Mouse (Mus musculus) CD4-positive, CD25-positive, alpha-beta regulatory T cell, adult 4 months (primary cell): ENCODE data around the gene Zfp423. TPM values are rescaled to one million over a fixed set of nuclear protein-coding genes. Genes with fewer than 3 reads are reported as not detected.

Experiments used
- ATAC-seq: one replicate; pipeline ENCODE4 v1.8.0; 2017
- polyA plus RNA-seq, 2 experiments: library from polyadenylated mRNA; unstranded; fragments of 100-300 nt; shearing (Covaris generic); gene quantifications; one replicate each; pipeline ENCODE4 v1.2.1; 2017

Zfp423 gene
- polyA plus RNA-seq, 2 experiments from 2014 or later = not detected

GRCm38 (mm10) chr8:87835411-87835821 is 124.0 kb downstream of the Zfp423 start:
- ATAC-seq = no peak

GRCm38 (mm10) chr8:87834656-87835055 is 124.7 kb downstream of the Zfp423 start:
- no peak for ATAC-seq

DNA sequence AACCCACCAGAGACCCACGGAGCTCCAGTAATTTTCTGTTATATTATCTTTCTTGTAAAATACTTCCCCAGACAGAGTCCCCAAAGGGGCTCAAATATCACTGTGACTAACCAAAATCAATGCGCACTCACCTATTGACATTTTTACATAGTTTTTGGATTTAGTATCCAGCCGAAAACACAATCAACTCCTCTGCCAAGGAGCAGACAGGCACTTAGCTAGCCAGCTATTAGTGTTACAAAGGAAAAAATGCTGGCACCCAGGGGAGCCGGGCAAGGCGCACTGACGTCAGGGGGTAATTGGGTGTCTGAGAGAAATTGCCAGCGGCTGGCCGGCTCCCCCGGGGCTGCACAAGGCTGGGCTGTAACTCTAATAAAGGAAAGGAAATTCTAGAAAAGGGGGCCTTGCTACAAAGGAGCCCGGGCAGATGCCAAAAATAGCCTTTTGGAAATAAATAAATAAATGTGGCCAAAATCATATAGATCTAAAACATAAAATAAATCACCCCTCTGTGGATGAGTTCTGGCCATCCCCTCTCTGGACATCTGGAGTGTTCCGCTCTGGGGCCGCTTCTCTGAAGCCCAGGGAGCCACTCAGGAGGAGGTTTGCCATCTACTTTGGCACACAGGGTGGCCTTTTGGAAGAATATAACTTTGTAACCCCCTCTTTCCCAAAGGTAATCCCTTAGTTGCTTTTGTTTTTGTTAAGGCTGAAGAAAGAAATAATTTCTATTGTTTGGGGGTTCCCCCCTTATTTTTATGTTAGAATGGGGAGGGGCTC is 125.4 kb downstream of the Zfp423 start:
- no peak for ATAC-seq

DNA sequence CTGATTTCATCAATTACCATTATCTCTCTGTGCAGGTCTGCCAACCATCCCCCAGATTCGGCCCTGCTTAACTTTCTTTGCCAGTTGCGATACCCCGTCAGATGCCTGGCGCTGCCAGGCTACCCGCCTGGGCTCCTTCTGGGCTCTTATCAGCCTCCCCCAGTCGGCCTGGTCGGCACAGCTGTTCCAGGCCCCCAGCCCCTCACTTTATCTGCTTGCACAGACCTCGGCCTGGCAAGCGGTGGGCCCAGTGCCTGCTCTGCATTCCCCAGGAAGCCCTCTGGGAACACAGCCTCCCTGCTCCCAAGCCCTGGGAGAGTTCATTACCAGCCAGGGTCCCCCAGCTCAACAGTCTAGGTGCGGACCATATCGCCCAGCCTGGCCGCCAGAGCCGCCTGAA is 126.1 kb downstream of the Zfp423 start:
- no peak for ATAC-seq

DNA sequence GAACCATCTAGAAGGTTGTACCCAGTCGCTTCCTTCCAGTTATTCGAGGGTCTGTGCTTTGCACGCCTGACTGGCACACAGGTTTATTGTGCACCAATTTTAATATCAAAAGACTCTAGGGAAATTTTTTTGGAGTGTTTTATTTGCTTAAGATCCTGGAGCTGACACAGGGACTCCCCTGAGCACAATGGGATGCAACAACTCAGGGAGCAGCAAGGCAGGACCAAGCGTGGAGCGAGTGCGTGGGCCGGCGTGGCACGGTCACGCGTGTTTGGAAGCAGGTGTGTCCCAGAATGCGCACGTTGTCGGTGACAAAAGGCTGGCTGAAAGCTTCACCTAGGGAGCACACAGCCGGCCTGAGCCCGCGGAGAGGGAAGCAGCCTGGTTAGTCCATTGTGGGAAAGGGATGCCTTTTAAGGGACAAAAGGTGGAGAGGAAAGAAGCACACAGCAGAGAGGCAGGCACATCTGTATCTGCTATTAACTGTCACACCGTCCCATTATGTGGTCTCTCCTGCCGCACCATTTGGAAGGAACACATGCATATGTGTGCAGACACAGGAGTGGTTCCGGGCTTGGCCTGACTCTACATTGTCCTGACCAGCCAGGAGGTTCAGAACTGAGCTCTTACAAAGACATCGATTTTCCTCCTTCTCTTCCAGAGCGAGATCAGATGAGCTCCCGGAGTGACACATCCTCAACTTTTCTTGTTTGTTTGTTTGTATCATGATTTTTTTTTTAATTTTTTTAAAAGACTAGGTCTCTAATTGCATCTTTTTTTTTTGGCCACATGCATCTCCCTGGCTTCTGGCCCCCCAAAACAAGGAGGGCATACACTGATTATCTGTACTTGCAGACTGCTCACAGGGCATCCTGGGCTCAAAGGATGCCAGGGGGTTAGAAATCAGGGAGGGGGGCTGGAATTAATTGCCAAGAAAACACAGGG is 126.7 kb downstream of the Zfp423 start:
- ATAC-seq = no peak

- no peak for ATAC-seq
Measured at GRCm38 (mm10) chr8:87831567-87831966, 127.8 kb downstream of the Zfp423 start.

DNA sequence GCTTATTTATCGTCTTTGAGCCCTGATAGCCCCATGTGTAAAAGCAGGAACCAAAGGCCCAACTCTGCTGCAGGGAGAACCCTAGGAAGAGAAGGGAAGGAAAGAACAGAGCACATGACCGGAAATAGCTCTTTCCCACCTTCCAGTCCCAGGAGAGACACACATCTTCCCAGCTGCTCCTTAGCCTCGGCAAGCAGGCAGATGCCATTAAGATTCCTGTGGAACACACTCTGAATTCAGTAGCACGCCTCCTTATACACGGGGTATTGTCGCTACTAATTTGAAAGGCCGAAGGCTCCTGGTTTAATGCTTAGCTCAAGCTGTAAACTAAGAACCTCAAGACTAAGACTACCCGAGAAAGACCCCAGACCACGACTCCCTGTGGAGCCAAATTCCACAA is 128.3 kb downstream of the Zfp423 start:
- ATAC-seq = no peak

- ATAC-seq = no peak
Measured at GRCm38 (mm10) chr8:87830200-87830599, 129.2 kb downstream of the Zfp423 start.

GRCm38 (mm10) chr8:87826013-87826660 is 133.3 kb downstream of the Zfp423 start:
- no peak for ATAC-seq

GRCm38 (mm10) chr8:87823172-87823571 is 136.2 kb downstream of the Zfp423 start:
- ATAC-seq = no peak

DNA sequence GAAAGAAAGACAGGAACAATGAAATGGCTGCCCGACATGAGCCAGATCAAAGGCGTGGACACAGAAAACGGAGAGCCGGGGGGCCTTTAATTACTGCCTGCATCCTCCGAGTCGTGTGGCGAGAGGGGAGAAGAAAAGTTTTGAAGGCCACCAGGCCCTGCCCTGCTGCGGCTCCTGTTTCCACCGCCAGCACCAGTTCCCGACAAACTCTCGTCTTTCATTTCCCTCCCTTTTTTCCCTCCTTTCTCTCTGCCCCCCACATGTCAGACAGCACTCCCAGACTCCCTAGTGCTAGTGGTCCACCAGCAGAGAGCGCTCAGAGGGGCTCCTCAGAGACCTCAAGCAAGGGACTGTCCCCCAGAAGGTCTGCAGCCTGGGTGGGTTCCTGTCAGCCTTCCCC is 136.7 kb downstream of the Zfp423 start:
- ATAC-seq = no peak

- no peak for ATAC-seq
Measured at GRCm38 (mm10) chr8:87822175-87822574, 137.2 kb downstream of the Zfp423 start.

DNA sequence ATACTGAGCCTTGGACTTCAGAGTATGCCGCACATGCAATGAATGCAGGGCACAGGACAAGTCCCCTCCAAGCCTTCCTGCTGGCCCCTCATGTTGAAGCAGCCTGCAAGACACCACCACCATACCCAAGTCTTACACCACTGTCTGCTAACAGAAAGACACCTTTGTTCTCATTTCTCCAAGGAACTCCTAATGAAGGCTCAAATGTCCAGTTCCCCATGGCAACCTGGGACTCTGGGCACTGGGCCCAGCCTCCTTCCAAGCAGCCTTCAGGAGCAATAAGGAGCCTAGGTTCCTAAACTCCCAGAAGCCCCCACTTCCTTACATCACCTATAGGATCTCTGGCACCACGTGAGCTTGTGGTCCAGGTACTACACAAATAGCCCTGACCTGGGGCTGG is 137.7 kb downstream of the Zfp423 start:
- ATAC-seq = no peak

DNA sequence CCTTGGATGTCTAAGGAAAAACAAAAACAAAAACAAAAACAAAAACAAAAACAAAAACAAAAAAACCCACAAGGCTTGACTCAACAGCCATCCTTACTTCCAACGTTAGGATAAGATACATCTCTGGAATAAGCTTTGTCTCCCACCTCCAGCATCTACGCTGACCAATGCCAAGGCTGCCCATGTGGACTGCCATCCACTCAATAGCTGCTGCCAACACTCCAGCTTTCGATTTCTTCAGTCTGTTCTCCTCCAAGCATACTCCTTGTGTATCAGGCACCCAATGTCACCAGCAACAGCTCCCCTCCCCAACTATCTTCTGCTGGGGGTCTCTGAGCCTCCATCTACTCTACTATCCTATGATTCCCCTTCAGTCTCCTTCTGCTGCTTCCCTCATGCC is 140.1 kb downstream of the Zfp423 start:
- ATAC-seq = no peak

DNA sequence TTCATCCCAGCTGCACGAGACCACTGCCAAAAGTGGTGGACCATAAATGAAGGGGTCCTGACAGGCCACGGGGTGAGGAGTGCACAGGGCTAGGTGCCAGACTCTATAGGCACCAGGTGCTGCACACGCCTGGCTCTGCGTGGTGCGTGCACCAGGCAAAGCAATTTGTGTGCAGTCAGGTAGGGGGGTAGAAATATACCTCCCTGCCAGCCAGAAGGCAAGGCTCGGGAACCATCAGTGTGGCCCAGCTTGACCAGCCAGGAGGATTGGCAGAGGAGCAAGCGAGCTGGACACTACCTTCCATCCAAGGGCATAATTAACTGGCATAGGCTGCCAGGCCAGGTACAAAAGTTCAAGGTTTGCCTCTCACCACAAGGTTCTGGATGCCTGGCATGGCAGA is 140.9 kb downstream of the Zfp423 start:
- no peak for ATAC-seq

GRCm38 (mm10) chr8:87816141-87816540 is 143.3 kb downstream of the Zfp423 start:
- ATAC-seq = no peak

- ATAC-seq = no peak
Measured at GRCm38 (mm10) chr8:87812661-87813060, 146.7 kb downstream of the Zfp423 start.

DNA sequence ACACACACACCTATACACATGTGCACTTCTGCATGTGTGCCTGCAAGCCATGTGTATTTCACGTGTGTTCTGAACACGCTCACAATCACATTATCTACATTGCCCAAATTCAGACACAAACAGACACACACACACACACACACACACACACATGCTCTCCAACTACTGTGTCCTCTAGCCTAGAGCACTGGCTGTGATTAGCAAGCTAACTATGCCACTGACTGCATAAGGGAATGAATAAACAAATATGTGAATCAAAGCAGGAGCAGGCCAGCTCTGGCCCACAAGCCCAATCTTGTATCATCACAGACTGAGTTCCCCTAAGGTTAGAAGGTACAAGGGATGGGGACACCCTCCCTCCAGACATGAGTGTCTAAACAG is 147.3 kb downstream of the Zfp423 start:
- ATAC-seq = no peak

DNA sequence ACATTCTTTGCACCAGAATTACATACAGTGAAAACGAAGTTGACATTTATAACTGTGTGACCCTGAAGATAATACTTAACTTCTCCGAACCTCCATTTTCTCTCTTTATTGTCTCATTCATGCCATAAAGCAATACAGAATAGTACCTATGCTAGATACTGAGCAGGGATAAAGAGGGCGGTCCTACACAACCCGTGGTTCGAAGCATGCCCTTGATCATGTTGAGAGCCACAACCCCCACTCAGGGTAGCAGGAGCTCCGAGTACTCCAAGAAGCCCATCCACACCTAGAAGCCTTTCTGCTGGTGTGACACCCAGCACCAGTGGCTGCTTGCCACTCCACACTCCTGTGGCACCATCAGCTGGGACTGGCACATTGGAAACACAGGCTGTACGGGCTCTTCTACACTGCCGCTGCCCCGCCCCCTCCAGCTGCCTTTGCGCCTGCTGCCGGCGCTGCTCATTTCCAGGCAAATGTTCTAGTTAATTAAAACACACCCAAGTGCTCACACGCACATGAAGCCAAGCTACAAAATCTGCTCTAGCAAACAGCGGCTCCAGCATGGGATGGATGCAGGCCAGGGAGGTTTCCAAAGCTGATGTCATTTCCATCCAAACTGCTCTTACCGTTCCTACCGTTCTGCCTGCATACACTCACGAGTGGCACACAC is 147.9 kb downstream of the Zfp423 start:
- no peak for ATAC-seq

GRCm38 (mm10) chr8:87810771-87811170 is 148.6 kb downstream of the Zfp423 start:
- no peak for ATAC-seq

DNA sequence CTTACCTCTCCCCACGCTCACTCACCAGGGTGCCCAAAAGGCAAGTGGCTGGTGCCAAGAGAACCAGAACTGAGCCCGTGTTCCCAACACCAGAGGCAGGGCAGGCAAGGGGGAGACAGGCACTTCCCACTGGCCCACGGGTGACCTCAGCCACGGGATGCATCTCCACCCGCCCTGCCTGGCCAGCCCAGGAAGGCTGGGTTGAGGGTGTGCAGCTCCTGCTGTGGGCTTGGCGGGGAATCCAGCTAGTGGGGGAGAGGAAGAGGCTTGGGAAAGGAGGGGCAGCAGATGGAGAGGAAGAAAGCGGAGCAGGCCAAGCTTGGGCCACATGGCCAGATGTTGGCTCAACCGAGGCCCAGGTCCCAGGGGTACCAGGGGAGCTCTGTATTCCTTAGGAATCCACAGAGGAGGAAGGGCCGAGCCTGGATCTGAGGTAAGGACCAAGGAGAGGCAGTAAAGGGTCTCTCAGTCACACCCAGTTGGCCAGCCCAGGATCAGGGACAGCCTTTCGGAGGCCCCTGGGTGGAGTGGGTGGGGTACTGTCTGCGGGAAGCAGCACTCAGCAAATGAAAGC is 155.0 kb downstream of the Zfp423 start:
- ATAC-seq = no peak

DNA sequence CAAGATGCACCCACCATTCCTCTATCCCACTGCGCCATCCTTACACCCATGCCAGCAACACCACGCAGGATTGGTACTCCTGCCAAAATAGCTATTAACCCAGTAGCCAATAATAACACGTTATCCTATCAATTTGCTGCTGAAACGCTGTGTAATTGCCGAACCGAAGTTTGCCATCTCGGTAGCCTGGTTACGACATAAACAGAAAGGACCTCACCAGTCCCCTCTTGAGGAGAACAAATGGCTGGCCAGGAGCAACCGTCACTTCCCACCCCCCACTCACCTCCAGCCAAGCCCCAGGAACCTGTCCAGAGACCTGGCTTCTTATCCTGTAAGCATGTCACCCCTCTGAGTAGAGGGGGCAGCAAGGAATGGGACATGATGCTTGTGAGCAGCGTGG is 156.0 kb downstream of the Zfp423 start:
- ATAC-seq = no peak
